Mouse (Mus musculus): ENCODE data around the gene Kcnk6. TPM values are rescaled to one million over a fixed set of nuclear protein-coding genes. Genes with fewer than 3 reads are reported as not detected.
"Not testable (repeated sequence)": the region's sequence is repeated elsewhere in the genome, so short reads cannot be mapped to it uniquely, and the experiment has no call there.

Kcnk6 gene
- total RNA-seq, 2 experiments from 2014 or later: 4.3 to 10.8 TPM

GRCm38 (mm10) chr7:29247706-29248105, 15.4 kb upstream of the Kcnk6 start:
- peak; percentile 6; the same call in 1 of the 2 replicates for ATAC-seq (replicated peaks; ENCODE audit: poor library complexity, severe bottlenecking)

DNA sequence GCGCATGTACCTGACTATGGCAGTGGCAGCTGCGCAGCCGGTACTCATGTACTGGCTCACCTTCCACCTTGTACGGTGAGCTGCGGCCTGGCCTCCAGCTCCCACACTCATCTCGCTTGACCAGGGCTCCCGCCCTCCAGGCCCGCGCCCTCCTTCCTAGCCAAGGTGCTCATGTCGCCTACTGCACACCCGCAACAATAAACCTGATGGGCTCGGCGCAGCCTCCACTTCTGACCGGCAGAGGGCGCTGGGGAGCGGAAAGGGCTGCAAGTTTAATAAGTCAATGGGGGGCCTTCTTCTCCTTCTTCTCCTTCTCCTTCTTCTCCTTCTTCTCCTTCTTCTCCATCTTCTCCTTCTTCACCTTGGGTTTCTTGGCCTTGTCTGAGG, 15.0 kb upstream of the Kcnk6 start:
- peak; percentile 65 for ATAC-seq (replicated peaks; ENCODE audit: poor library complexity, severe bottlenecking)

DNA sequence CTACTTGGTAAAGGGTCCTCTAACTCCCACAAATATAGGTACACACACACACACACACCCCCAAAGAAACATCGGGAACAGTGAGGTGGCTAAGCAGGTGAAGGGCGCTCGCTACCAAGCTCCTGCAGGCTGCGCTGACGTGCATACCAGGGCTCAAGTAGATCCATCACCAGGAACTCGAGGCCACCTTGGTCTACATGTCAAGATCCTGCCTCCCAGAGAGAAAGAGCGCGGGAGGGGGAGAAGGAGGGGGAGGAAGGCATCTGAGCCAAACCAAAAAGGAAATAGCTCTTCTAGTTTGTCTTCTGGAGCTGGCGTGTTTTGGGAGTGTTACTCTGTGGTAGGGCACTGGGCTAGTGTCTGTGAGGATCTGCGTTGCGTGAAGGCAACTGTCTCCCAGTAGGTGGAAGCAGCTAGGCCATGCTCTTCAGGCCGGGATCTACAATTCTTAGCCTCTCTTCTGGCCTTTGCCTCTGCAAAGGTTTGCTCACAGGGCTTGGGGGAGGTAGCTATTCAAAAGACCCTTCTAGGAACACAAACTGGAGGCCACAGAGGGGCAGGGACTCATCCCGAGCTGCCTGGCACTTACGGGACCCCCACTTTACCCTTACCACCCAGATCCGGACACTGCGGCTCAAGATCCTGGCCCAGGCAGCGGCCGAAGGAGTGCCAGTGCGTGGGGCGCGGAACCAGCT, 14.5 kb upstream of the Kcnk6 start:
- ATAC-seq (replicated peaks; ENCODE audit: poor library complexity, severe bottlenecking): no peak

- ATAC-seq (replicated peaks; ENCODE audit: poor library complexity, severe bottlenecking): no peak
Observed at GRCm38 (mm10) chr7:29246015-29246414, 13.7 kb upstream of the Kcnk6 start.

DNA sequence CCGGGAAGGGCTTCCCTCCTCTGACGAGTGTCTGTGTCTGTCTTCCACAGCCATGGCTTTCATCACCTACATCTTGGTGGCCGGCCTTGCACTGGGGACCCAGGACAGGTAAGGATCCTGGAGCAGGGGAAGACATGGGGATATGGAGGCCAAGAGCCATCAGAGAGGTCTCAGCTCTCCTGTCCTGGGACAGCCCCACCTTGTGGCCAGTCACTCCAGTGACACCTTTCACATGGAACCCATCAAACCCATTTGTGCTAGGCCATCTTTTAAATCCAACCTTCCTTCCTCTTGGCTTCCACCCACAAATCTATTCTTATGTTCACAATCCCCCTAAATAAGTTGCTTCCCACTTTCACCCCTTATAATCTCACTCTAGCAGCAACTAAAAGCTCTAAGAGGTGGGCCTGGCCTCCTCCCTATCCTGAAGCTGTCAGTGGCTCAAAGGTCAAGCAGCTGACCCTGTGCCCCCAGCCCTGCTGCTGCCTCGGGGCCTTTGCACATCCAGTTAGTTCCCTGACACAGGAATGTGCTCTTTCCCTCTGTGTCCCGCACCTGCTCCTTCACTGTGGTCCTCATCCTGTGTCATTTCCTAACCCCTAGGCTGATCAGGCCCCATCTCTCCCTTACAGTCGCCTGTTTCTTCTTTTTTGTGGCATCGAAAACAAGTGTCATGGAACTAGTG, 12.6 kb upstream of the Kcnk6 start:
- peak; percentile 65 for ATAC-seq (replicated peaks; ENCODE audit: poor library complexity, severe bottlenecking)

DNA sequence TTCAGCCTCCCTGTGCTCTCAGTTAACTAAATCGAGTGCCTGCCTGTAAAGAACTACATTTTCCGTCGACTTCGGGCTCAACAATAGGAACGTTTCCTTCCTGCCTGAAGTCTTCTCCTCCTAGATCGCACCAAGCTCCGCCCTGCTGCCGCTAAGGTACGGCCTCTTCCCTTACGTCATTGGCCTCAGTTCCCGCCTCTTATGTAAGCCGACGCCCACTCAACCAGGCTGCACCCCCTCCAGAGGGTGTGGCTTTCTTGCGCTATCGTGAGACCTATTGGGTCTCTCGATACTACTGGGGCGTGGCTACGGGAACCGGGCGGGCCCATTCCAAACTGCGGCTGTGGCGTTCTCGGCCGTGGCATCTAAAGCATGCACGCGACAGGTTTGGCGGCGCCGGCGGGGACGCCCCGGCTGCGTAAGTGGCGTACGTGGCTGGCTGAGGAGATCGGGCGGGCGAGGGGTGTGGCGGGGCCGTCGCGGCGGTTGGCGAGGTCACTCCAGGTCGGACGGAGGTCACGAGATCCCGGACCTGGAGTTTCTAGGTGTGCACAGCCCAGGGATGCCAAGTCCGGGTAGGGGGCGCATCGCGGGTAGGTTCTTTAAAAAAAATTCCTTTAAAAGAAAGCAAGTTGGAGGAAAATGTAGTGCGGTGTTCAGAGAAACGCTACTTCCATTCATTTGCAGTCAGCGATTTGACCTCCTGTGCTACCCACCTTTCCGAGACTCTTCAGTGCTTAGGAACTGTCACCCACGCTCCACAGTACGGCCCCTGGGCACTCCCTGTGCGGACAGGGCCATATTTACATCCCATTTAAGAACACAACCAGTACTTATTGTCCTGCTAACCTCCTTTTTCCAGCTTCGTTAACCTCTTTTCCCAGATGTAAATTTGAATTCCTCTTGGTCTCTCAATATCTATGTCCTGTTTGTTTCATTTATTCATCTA, 6.0 kb upstream of the Kcnk6 start, which contains the start of gene Yif1b:
TSS of gene Yif1b (plus strand) at position 311 of the 949 bp plus-strand sequence.
- peak; percentile 96 for ATAC-seq (replicated peaks; ENCODE audit: poor library complexity, severe bottlenecking)

- not testable (repeated sequence) for ATAC-seq (replicated peaks; ENCODE audit: poor library complexity, severe bottlenecking)
Observed at GRCm38 (mm10) chr7:29237596-29237995, 5.3 kb upstream of the Kcnk6 start.

GRCm38 (mm10) chr7:29236593-29236992, 4.3 kb upstream of the Kcnk6 start:
- no peak for ATAC-seq (replicated peaks; ENCODE audit: poor library complexity, severe bottlenecking)

DNA sequence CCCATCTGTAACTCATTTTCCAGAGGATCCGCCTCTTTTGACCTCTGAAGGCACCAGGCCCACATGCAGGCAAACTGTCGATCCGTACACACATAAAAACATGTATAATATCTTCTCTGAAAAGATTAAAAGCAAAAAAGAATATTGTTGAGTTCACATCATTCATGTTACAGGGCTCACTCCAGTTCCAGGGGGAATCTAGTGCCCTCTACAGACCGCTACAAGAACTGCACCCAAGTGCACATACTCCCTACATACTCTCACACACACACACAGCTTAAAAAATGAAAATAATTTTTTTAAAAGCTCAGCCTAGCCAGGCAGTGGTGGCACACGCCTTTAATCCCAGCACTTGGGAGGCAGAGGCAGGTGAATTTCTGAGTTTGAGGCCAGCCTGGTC, 2.3 kb upstream of the Kcnk6 start:
- ATAC-seq (replicated peaks; ENCODE audit: poor library complexity, severe bottlenecking): no peak

- peak; percentile 27 for ATAC-seq (replicated peaks; ENCODE audit: poor library complexity, severe bottlenecking)
Observed at GRCm38 (mm10) chr7:29233745-29234144, 1.4 kb upstream of the Kcnk6 start.

- ATAC-seq (replicated peaks; ENCODE audit: poor library complexity, severe bottlenecking): no peak
Observed at GRCm38 (mm10) chr7:29231517-29231916, 798 bp downstream of the Kcnk6 start.

DNA sequence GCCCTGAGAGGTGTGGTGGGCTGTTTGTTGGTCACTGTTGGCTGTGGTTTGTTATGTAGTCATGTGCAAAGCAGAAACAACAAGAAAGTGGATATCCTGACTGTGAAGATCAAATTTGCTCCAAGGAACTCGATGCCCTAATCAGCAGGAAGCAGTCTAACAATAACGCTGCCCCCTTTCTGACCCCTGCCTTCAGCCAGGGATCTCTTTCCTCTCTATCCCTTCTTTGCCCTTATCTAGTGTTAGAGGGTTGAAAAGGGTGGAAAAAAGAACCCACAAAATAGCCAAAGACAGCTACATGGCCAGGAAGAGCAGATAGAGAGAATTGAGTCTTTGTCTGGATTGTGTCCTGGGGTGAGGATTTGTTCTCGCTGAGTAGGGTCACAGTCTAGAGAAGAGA, 1.8 kb downstream of the Kcnk6 start:
- ATAC-seq (replicated peaks; ENCODE audit: poor library complexity, severe bottlenecking): no peak

GRCm38 (mm10) chr7:29228202-29228601, 4.1 kb downstream of the Kcnk6 start:
- ATAC-seq (replicated peaks; ENCODE audit: poor library complexity, severe bottlenecking): no peak

DNA sequence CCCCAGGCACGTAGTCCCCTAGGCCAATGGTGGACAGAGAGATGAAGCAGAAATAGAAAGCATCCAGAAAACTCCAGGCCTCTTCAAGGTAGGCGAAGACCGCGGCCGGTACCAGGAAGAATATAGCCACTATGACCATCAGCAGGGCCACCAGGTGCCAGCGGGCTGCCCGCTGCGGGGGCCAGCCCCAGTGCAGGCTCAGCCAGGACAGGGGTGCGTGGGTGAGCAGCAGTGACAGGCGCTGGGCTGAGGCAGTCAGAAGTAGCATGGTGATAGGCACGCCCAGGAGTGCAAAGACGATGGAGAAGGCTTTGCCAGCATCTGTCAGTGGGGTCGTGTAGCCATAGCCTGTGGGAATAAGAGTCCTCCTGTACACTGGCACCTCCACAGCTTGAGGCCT, 6.8 kb downstream of the Kcnk6 start:
- ATAC-seq (replicated peaks; ENCODE audit: poor library complexity, severe bottlenecking): no peak

DNA sequence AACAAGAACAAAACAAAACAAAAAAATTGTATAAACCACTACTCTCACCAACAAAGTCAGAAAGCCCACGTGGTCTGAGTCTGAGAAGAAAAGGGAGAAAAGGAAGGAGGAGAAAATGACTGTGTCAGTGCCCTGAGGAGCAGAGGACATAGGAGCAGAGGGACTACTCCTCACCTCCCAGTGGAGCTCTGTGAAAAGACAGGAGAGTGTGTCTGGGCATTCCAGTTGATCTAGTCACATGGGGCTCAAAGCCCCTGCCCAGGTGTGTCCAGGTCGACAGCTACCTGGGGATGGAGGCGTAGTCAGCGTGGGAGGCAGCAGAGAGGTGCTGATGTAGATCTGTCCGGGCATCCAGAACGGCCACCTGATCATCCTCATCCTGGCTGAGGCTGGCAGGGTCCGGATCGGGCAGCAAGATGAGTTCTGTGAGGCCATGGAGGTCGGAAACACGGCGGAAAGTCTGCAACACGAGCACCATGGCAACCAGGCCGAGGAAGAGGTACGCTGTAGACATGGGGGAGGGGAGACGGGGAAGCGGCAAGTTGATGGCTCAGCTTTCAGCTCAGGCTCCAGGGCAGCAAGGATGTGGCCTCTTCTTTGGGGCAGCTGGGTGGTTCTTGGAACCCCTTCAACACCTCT, 7.4 kb downstream of the Kcnk6 start:
- no peak for ATAC-seq (replicated peaks; ENCODE audit: poor library complexity, severe bottlenecking)

DNA sequence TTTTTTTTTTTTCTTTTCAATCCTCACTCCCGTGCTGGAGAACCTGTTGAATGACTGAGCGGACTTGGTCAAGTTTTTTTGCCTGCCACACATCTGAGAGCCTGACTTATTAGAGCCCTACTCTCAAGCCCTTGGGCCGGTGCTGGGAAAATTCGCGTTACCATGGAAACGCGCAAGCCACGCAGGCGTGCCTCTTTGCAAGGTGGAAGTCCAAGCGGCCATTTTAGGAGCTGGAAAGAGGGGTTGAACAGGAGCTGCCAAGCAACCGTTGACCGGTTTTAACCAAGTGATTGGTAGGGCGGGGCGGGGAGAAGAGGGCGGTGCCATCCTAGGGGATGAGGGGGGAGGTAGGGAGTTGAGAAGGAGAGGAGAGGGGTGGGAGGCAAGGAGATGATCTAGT, 17.5 kb downstream of the Kcnk6 start:
- ATAC-seq (replicated peaks; ENCODE audit: poor library complexity, severe bottlenecking): no peak

GRCm38 (mm10) chr7:29214236-29214635, 18.1 kb downstream of the Kcnk6 start:
- ATAC-seq (replicated peaks; ENCODE audit: poor library complexity, severe bottlenecking): no peak

GRCm38 (mm10) chr7:29213675-29214082, 18.6 kb downstream of the Kcnk6 start, which contains the start of gene Catsperg1:
Gene Catsperg1, minus strand, starts transcription at chr7:29214035.
- no peak for ATAC-seq (replicated peaks; ENCODE audit: poor library complexity, severe bottlenecking)

- not testable (repeated sequence) for ATAC-seq (replicated peaks; ENCODE audit: poor library complexity, severe bottlenecking)
Observed at GRCm38 (mm10) chr7:29212775-29213560, 19.3 kb downstream of the Kcnk6 start.
